Mouse (Mus musculus): ENCODE measurements around the gene Srcin1. TPM values are rescaled to one million over a fixed set of nuclear protein-coding genes. Genes with fewer than 3 reads are reported as not detected.

Gene Srcin1
- polyA plus RNA-seq, 1 experiment from 2014 or later: 0.03 TPM

DNA sequence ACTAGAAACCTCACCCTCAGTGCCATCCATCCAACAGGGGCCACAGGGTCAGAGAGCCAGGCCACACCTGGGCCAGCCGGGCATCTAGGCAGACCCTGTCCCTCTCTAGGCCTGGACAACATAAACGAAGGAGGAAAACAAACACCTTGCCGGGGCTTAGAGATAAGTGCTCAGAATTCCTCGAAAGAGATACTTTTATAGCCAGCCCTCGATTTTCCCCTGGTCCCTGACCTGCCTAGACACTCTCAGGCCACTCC, 4.0 kb downstream of the Srcin1 start:
- Histone ChIP-seq H3K27ac (no peak overlapping the region), H3K4me3 (ENCODE audit: inconsistent target) (no peak overlapping the region), H3K79me2 (ENCODE audit: inconsistent target) (no peaks in the 10 kb centered on the region), H3K36me3 (ENCODE audit: inconsistent target) (no peaks in the 10 kb centered on the region)
- 20% methylated on average over 5 of the region's 5 CpGs for WGBS (ENCODE audit: missing documents)

DNA sequence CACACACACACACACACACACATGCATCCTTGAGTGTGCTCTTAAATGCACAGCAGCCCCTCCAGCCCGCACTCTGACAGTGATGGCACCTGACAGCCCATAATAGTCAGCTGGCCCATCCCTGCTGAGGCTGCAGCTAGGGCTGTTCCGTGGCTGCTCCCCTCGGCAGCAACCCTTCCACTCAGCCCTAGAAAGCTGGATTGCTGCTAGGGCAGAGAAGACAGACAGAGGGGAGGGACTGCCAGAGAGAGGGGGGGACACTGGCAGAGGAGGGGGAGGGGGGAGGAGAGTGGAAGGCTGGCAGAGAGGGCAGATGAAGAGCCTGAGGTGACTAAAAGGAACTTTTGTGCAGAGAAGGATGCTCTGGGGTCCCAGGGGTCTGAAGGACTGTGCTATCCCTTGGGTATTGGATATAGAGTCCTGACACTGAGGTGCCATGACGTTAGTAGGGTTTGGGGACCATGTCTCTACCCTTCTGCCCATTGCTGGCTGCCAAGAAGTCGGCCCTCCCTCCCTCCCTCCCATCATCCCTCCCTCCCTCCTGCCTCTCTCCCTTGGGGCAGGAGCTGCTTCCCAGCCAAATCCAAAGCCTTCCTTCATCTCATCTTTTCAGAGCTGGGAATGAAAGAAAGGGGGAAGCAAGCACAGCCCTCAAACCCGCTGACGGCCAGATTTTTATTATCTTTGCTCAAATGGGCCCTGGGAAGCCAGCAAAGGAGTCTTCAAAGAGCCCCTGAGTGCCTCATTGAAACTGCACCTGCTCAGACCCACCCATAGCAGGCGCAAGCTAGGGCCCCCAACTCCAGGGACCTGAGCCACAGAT, 4.5 kb downstream of the Srcin1 start:
- no peak overlapping the region for H3K27ac ChIP-seq
- H3K79me2 ChIP-seq (ENCODE audit: inconsistent target): no peaks in the 10 kb centered on the region
- no peak overlapping the region for H3K4me3 ChIP-seq (ENCODE audit: inconsistent target)
- WGBS (ENCODE audit: missing documents): 25% methylated on average over 8 of the region's 8 CpGs
- no peaks in the 10 kb centered on the region for H3K36me3 ChIP-seq (ENCODE audit: inconsistent target)

DNA sequence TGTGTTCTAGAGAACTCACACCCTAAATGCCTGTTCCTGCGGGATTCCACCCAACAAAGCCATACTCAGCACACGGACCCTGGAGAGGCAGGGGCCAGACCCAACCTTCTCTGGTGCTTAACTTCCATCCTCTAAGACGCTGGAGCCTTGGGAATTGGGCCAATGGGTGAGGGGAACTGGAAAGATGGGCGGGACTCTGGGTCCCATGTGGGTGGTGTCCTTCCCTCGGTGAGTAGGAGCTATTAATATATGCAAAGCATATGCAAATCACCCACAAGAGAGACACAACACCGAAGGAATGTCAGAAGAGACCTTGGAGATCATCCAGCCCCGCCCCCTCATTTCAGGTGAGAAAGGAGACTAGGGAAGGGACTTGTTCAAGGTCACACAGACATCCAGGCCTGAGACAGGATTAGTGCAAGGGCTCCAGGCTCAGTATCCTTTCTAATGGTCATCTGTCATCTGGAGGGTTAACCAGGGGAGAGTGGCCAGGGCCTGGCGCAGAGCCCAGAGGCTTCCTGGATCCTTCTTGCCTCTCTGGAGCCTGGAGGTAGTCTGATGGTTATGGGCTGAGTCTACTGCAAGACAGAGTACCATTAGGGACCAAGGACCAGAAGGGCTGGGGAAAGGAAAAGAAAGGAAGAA, 5.4 kb downstream of the Srcin1 start:
- Histone ChIP-seq H3K4me3 (ENCODE audit: inconsistent target) (no peak overlapping the region), H3K79me2 (ENCODE audit: inconsistent target) (no peaks in the 10 kb centered on the region), H3K36me3 (ENCODE audit: inconsistent target) (no peaks in the 10 kb centered on the region), H3K27ac (no peak overlapping the region)
- WGBS (ENCODE audit: missing documents): 34% methylated on average over 8 of the region's 8 CpGs

DNA sequence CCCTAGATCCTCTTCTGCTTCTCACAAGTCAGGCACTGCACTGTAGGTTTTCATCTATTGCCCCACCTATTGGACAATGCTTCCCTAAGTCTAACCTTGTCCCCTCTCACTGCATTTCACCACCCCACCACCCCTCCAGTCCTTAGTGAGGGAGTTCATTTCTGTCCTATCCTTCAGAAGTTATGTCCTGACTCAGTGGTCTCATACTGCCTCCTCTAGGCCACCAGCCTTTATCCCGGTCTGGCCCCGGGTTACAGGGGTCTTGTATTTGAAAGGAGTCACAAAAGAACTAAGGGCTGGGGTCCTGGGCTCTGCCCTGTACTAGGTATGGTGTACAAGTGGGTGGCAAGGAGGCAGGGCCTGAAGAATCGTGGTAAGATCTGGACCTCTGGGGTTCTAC, 6.2 kb downstream of the Srcin1 start:
- no peak overlapping the region for H3K27ac ChIP-seq
- no peak overlapping the region for H3K4me3 ChIP-seq (ENCODE audit: inconsistent target)
- H3K36me3 ChIP-seq (ENCODE audit: inconsistent target): no peaks in the 10 kb centered on the region
- no peaks in the 10 kb centered on the region for H3K79me2 ChIP-seq (ENCODE audit: inconsistent target)
- 54% methylated on average over 3 of the region's 3 CpGs for WGBS (ENCODE audit: missing documents)

DNA sequence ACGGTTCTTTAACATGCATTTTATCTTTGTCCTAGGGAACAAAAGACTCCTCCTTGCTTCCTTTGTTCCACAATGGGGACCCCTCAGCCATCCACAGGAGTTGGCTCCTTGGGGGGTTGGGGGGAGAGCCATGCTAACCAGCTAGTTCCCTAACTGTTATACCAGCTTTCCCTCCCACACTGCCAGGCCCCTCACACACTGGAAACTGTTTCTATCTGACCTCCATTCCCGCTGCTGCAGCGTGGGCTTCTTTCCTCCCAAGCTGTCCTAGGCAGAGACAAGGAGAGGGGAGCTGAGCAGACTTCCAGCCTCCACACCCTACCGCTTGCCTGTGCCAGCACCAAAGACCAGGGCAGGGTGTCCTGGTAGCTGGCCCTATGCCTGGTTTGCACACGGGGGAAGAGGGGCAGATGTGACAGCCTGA, 6.7 kb downstream of the Srcin1 start:
- 66% methylated on average over 5 of the region's 5 CpGs for WGBS (ENCODE audit: missing documents)
- no peaks in the 10 kb centered on the region for H3K79me2 ChIP-seq (ENCODE audit: inconsistent target)
- no peaks in the 10 kb centered on the region for H3K36me3 ChIP-seq (ENCODE audit: inconsistent target)
- H3K4me3 ChIP-seq (ENCODE audit: inconsistent target): no peak overlapping the region
- H3K27ac ChIP-seq: no peak overlapping the region

DNA sequence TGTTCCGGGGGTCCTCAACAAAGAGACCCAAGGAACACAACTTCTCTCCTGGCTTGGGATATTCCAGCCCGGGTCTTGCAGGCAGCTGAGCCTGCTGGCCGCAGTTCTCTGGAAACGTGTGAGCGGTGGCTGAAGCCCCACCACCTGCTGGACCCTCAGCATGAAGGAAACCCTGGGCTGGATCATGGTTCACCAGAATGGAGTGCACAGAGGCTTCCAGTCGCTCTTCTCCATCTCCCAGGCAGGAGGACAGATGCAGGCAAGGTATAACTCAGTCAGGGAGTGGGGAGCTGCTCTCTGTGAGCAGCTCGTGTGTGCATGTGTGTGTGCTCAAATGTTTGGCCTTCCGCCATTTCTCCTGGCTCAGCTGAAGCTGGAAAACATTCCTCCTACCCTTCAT, 7.3 kb downstream of the Srcin1 start:
- WGBS (ENCODE audit: missing documents): 15% methylated on average over 8 of the region's 8 CpGs
- Histone ChIP-seq H3K36me3 (ENCODE audit: inconsistent target) (no peaks in the 10 kb centered on the region), H3K79me2 (ENCODE audit: inconsistent target) (no peaks in the 10 kb centered on the region), H3K4me3 (ENCODE audit: inconsistent target) (no peak overlapping the region), H3K27ac (no peak overlapping the region)

DNA sequence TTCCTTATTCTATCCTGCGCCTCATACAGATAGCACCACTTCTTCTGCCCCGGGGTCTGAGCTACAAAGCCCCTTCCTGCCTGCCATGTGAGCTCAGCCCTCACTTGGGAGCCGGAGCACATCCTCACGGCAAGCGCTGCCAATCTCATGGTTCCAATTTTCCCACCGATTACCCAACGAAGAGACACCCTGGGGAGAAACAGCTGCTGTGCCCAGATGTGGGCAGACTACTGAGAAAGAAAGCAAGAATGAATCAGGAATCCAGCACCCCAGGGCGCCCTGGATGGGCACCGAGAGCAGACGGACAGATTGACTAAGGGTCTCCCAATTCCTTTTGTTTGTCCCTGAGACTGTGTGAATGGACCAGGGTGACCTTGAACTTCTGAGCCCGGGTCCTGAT, 8.5 kb downstream of the Srcin1 start:
- H3K36me3 ChIP-seq (ENCODE audit: inconsistent target): no peaks in the 10 kb centered on the region
- no peak overlapping the region for H3K4me3 ChIP-seq (ENCODE audit: inconsistent target)
- no peaks in the 10 kb centered on the region for H3K79me2 ChIP-seq (ENCODE audit: inconsistent target)
- WGBS (ENCODE audit: missing documents): 29% methylated on average over 11 of the region's 11 CpGs
- no peak overlapping the region for H3K27ac ChIP-seq

DNA sequence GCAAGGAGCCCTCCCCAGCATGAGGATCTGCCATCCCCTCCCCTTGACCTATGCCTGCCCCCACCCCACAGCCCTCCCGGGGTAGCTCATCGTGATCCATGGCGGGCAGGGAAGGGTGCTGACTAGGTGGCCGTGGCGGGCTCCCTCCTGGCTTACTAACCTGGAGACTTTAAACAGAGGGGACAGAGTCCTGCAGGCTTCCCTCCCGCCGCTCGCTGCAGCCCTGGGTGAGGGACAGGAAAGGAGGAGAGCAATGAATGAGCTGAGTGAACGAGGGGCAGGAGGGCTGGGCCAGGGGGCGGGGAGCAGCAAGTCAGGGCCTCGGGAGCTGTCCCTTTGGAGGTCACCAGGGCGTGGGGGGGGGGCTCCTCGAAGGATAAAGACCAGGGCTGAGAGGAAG, 9.4 kb downstream of the Srcin1 start:
- H3K79me2 ChIP-seq (ENCODE audit: inconsistent target): no peaks in the 10 kb centered on the region
- 9% methylated on average over 13 of the region's 13 CpGs for WGBS (ENCODE audit: missing documents)

DNA sequence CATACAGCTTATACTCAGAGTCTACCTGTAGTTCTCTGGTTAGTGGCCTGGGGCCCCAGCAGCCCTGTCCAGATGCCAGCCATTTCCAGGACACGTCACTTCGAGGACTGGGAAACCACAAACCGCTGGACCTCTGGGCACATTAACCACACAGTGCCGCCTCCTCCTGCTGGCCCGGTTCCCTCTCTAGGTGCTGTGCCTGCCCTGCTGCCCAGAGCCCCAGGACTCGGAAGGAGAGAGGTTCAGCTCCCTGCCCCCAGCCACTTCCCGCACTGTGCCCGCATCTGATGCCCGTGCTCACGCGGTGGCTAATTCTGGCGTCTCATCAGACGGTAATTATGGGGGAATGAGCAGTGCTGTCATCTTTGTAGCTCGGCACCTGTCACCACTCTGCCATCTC, 12.3 kb downstream of the Srcin1 start:
- H3K27ac ChIP-seq: no peak overlapping the region

More for the DNA sequence above, 9.4 kb downstream of the Srcin1 start:
- H3K4me3 ChIP-seq (ENCODE audit: inconsistent target): no peak overlapping the region
- H3K36me3 ChIP-seq (ENCODE audit: inconsistent target): no peaks in the 10 kb centered on the region
- H3K27ac ChIP-seq: no peak overlapping the region

DNA sequence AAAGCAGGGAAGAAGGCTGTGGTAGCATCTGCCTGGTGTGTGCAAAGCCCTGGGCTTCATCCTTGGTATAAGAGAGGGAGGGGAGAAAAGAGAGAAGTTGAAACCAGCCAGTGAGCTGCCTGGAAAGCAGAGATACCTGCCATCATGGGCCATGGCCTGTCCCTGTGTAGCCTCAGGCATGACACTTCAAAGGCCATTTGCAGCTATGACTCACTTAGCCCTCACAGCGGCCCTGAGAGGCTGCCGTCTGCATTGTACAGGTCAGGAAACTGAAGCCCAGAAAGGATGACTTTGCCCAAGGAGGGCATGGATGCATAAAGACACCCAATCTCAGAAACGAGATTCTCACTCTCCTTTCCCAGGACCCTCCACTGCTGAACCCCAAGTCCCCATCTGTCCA, 13.4 kb downstream of the Srcin1 start:
- Histone ChIP-seq H3K27ac (no peak overlapping the region), H3K36me3 (ENCODE audit: inconsistent target) (no peaks in the 10 kb centered on the region), H3K79me2 (ENCODE audit: inconsistent target) (no peaks in the 10 kb centered on the region), H3K4me3 (ENCODE audit: inconsistent target) (no peak overlapping the region)
- WGBS (ENCODE audit: missing documents): 43% methylated on average over 3 of the region's 3 CpGs

More for the DNA sequence above, 12.3 kb downstream of the Srcin1 start:
- Histone ChIP-seq H3K79me2 (ENCODE audit: inconsistent target) (no peaks in the 10 kb centered on the region), H3K4me3 (ENCODE audit: inconsistent target) (no peak overlapping the region), H3K36me3 (ENCODE audit: inconsistent target) (no peaks in the 10 kb centered on the region)
- WGBS (ENCODE audit: missing documents): 4% methylated on average over 14 of the region's 14 CpGs

DNA sequence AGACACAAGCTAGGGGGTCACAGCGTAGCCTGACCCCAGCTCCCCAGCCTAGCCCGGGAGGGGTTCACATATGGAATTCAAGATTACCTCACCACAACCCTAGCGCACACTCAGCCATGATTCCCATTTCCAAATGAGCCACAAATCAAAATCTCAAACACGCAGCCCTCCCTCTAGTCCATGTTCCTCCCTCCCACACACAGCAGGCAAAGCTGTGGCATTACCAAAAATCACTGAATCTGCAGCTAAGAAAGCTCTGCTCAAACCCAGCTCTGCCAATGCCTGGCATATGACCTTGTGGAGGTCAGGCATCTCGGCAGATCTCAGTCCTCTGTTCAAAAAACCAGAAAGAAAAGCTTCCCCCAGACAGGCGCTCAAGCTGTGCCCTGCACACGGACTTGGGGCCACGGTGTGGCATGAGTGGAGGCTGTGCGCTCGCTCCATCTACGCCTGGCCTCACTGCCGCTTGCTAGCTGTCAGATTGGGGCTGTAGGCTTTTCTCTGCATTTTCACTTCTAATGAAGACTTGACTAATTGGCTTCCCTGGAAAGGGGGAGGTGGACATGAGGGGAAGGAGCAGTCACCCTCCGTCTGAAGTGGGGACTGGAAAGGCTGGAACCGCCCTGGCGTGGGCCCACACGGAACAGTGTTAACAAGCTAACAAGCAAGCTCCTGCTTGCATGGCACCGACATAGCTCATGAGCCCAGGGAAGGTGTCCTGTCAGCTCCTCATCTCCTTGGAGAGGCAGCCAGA, 15.6 kb downstream of the Srcin1 start:
- H3K4me3 ChIP-seq (ENCODE audit: inconsistent target): no peak overlapping the region
- H3K79me2 ChIP-seq (ENCODE audit: inconsistent target): no peaks in the 10 kb centered on the region
- no peak overlapping the region for H3K27ac ChIP-seq
- no peaks in the 10 kb centered on the region for H3K36me3 ChIP-seq (ENCODE audit: inconsistent target)
- WGBS (ENCODE audit: missing documents): 81% methylated on average over 17 of the region's 17 CpGs

DNA sequence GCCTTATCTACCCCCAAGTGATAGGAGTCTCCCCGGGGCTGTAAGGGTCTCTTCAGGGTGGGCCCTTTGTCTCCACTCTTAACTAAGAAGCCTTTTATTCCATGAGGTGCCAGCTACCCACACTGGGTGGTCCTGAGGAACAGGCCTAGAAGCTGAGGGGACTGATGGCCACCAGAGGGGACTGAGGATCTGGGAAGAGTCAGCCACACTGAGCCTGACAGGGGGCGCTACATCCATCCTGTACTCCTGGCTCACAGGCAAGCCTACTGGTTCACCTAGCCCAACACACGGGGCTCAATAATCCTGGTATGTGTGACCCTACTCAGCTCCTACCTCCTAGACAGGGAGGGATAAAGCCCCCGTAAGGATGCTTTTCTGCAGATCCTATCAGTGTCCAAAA, 16.4 kb downstream of the Srcin1 start:
- no peaks in the 10 kb centered on the region for H3K79me2 ChIP-seq (ENCODE audit: inconsistent target)
- no peaks in the 10 kb centered on the region for H3K36me3 ChIP-seq (ENCODE audit: inconsistent target)
- no peak overlapping the region for H3K27ac ChIP-seq
- no peak overlapping the region for H3K4me3 ChIP-seq (ENCODE audit: inconsistent target)
- WGBS (ENCODE audit: missing documents): 78% methylated on average over 4 of the region's 4 CpGs

DNA sequence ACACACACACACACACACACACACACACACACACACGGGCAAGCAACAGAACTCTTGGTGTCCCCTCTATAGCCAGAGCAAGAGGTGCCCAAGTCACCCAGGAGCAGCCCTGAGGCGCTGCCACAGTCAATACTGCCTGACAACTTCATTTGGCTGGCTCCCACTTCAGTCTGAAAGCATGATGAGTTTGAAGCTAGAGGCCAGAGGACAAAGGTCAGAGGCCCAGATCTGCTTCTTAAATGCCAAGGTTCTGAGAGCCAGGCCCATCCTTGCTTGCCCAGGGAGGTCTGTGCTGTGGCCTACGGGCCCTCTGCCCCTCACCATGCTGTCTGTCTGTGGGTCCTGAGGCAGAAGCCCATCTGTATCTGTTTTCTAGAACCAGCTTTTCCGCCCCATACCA, 18.1 kb downstream of the Srcin1 start:
- no peaks in the 10 kb centered on the region for H3K36me3 ChIP-seq (ENCODE audit: inconsistent target)
- WGBS (ENCODE audit: missing documents): 92% methylated on average over 3 of the region's 4 CpGs

DNA sequence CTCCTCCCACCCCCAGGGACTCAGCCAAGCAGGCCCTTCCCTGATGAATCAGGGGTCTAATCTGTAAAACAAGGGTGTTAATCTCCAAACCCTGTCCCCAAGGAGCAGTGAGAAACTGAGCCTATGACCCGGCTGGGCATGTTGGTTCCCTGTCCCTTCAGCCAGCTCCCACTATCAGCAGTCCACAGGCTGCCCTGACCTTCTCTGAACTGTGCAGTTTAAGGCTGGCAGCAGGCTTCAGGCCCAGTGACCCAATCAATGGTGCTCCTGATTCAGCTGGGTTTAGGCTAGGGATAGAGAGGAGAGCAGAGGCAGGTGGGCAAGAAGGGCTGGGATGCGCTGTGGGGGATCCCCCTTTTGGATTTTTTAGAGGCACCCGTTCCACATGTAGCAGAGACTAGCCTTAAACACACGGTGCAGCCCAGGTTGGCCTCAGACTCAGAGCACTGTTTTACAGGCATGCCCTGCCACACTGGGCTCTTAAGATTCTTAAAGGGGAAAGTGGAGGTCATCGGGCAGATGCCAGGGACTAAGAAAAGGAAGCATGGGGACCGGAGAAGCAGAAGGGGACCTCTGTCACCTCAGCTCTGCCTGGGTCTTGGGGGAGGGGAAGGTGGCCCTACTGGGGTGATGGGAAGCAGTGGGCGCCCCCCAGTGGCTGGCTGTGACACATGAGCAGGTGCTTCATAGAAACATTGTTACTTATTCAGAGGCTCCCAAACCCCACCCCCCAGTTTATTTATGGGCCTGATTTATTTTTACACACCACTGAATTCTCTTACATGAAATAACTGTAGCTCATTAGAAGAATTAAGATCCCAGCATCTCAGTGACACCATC, 19.2 kb downstream of the Srcin1 start:
- Histone ChIP-seq H3K4me3 (ENCODE audit: inconsistent target) (no peak overlapping the region), H3K27ac (no peak overlapping the region), H3K79me2 (ENCODE audit: inconsistent target) (no peaks in the 10 kb centered on the region), H3K36me3 (ENCODE audit: inconsistent target) (no peaks in the 10 kb centered on the region)
- 45% methylated on average over 7 of the region's 7 CpGs for WGBS (ENCODE audit: missing documents)

More for the DNA sequence above, 18.1 kb downstream of the Srcin1 start:
- H3K27ac ChIP-seq: no peak overlapping the region
- no peak overlapping the region for H3K4me3 ChIP-seq (ENCODE audit: inconsistent target)
- H3K79me2 ChIP-seq (ENCODE audit: inconsistent target): no peaks in the 10 kb centered on the region

All from macrophage (primary cell).